Mouse (Mus musculus) embryo, embryonic 11.5 days (tissue): ENCODE measurements around the gene Lrp2.

Source experiments
- DNase-seq: peaks from one replicate; pipeline ENCODE4 v3.0.0-alpha.2; 2012; ENCODE audit warnings: low read depth, low spot score

The Lrp2 gene

DNA sequence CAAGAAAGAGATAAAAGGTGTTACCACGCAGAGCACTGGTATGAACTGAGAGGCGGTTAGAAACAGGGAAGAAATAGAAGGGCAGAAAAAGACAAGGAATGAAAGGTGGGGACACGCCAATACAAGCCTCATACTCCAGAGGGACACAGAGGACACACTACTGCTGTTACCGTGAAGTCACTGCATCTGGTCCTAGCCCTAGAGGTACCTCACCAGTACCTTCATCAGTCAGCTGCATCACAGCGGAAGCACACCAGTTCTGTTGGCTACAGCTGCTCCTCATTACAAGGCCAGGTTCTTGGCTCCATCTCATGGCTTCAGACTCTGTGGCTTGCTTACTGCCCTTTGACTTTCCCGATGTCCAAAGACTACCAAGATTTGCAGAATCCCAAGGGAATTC lies 184.0 kb downstream of the Lrp2 start:
- no peak for DNase-seq

DNA sequence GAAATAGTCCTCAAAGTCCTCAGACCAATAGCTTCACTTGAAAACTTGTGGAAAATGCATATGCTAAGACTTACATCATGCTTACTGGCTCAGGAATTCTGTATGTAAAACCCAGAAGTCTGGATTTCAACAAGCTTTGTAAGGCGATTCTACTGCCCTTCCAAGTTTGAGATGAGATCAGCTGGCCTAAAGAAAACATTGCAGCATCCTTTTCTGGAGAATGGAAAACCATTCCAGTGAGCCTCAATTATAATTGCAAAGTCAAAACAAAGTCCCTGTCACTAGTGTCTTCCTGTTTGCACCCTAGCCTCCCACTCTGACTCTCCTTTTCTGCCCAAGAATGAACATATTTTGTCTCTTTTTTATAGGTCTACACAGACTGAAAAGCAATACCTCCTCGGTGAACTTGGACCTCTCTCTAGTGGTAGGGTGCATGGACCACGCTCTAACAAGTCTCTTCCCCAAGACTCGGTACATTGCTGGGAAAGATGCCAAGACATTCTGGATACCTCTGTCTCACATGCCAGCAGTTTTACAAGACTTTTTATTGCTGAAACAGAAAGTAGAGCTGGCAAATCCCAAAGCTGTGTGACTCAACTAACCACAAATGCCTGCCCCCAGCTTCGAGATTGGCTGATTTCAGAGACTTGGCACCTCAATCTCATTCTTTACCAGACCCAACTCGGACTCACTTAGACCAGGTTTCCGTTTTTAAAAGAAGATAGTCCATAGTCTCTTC lies 184.8 kb downstream of the Lrp2 start:
- no peak for DNase-seq

DNA sequence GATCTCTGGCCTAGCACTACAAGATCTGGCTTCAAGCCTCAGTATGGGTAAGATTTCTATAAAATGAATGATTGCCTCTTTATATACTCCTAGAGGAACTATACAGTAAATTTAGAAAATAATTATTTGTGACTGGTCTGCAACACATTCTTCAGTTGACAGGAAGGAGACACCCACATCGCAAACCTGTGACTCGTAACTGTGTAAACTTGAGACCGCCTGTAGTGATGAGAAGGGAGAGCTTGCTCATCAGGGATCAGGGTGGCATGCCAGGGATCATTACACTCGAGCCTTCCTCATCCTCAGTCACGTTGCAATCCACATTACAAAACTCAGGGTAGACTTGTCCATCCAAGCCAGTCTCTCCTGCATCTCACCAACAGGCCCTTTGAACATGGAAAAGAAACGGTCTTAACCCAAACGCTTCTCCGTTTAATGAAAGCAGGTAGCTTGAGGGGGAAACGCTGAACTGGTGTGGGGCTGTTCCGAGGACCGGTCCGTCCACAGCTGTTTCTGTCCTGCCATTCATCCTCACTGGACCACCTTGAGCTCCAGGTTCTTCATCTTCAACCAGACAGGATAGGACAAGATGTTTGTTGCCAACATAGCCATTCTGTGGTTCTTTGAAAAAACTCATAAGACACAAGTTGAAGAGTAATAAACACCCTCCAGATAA lies 189.0 kb downstream of the Lrp2 start:
- DNase-seq = no peak

DNA sequence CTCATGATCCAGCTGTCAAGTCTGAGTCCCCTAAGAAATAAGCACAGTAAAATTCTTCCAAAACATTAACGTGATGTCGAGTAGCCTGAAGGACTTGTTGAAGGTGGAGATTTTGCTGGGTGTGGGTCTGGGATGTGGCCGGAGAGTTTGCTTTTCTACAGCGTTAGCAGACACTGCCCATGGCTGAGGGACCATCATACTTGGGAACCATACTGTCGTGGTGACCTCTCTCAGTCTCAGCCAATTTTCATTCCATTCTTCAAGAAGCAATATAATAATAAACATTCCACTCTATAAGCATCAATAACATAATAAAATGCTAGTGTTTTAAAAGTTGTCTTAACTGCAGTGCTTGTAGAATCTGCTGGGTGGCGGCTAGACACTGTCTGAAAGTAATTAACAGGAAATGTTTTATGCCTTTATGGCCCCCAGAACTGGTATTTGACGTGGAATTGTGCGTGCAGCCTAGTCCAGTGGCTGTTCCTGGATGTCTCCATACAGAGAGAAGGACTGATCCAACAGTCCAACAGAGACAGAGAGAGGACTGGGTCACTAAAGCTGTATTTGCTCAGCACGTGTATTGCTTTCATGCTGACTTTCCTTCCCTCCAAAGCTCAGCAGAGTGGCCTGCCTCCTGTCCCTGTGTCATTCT lies 190.1 kb downstream of the Lrp2 start:
- DNase-seq = no peak

DNA sequence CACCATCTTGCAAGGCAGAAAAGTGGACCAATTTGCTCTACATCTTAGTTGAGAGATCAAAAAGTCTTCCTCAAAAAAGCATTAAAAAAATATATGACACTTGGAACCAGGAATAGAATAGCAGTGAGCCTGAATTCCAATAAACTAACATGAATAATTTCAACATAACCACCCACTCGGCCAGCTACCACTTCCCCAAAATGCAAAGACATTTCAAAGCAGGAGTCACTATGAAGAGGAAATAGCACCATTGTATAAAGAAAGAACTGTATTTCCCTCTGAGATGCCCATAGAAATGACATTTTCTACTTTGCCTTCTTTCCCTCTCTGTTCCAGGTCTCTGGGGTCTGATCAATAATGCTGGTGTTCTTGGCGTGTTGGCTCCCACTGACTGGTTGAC lies 191.9 kb downstream of the Lrp2 start:
- DNase-seq = no peak

DNA sequence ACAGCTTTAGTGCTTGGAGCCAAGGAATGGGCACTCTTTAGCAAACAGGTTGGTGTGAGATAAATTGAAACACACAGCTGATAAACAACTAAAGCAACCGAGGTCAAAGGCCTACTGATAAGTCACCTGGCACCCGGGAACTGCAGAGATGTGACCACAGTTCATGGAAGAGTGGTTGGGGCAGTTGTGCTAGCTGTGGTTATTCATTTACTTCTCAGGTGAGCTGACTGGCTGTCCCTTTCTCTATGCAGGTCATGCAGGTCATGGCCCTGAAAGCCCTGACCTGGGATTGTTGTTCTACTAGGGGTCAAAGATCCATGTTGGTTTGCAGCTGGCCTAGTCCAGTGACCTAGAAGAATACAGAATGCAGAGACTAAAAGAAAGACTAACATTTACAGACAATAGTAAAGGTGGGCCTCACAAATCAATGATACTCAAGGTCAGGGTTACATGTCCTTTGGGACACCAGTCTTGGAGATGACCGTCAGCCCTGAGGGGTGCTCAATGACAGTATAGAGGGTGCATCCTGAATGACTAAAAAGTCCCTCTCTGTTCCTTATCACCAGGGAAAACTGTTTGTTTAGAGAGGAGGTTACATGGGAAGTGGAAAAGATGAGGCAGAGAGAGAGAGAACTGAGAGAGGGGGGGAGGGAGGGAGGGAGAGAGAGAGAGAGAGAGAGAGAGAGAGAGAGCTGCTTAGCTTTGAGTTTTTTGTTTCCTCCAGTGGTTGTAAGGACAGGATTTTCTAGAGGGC lies 199.6 kb downstream of the Lrp2 start:
- DNase-seq = no peak

DNA sequence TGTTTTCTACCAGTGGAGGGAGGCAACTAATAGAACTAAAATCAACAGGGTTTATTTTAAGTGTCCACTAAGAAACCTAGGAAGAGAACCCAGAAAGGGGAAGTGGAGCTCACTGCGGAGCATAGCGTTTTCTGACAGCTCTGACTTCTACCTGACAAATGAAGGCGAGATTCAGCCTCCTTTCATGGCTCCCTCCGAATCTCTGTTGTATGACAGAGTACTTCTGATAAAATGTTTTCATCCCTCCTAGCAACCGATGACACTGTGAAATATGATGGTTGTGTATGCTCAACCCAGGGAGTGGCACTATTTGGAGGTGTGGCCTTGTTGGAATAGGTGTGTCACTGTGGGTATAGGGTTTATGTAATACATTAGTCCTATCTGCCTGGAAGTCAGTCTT lies 203.0 kb downstream of the Lrp2 start:
- DNase-seq = no peak

DNA sequence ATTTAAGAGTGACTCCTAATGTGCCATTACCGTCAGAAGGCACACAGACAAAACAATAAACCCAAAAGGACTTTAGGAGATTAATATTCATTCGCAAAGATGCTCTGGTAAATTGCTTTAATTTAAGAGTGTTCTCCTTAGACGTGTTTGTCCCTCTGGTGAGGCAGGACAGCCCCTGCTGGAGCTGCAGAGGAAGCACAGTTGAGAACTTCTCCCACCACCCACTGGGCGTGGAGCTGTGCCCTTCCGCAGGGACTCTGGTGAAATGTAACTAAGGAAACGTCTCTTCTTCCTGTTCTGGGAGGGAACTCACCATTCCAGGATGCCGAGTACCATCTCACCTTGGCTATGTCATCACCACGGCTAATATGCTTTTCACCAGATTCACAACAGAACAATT lies 204.1 kb downstream of the Lrp2 start:
- DNase-seq = no peak

DNA sequence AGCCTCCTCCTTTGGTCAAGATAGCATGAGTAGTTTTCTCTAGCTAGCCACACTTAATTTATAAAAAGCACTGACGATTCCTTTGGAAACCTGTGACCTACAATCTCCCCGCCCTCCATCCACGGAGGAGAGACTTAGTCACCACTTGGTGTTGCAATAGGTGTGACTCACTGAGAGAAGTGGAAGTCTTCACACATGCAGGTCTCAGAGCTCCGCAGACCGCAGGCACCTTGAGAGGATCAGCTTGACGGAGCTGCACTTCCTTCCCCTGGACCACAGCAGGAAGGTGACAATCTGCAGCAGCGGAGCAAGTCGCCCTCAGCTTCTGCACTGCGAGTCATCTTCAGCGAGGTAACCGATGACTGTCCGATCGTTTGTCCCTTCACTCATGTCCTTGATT lies 205.6 kb downstream of the Lrp2 start, which contains the start of gene Dhrs9:
Gene Dhrs9 (plus strand): TSS at position 165 of the 400 bp plus-strand sequence.
- DNase-seq = no peak

DNA sequence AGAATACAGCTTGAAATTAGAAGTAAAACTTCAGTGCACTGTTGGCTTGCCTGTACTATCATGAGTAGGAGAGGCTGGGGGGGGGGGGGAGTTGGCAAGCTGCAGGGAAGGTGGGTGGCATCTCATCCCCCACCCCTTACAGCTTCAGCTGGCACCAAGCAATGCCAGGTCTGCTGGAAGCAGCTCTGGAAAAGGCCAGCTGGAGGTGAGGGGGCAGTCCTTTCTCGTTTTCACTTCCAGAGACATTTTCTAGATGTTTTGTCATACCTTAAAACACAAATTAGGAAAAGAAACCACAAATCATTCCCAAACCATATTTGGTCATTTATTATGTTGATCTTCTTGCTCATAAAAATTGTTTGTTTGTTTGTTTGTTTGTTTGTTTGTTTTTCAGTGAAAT lies 206.1 kb downstream of the Lrp2 start:
- DNase-seq = no peak

DNA sequence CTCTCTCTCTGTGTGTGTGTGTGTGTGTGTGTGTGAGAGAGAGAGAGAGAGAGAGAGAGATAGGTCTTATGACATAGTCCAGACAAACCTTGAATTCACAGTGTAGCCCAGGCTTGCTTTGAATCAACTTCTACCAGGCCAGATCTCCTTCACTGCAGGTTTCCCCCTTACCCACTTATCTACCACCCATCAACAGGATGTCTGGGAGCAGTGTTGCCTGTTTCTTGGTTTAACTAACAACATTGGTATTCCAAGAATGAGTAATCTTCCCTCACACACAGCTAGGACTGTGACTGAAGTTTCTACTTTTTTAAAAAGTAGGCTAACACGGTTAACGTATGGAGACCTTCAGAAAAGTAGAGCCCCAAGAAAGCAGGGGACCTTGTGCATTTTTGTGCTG lies 209.1 kb downstream of the Lrp2 start:
- no peak for DNase-seq
